Comparison of ENCODE assay signal across 8 mouse cellular contexts in genomic region chr19:10949112-10949511, GRCm38 (mm10). TPM values are rescaled to one million over a fixed set of nuclear protein-coding genes. Genes with fewer than 3 reads are reported as not detected.
A peak's percentile ranks its signal among the peaks of the same experiment; 100 is the strongest.
DNase-seq lines count a peak whose midpoint lies in the region; ATAC-seq and TF ChIP-seq lines count a peak whose summit lies in the region.

TSS of gene Ccdc86 (minus strand) at chr19:10949266.

- ATAC-seq in activated CD4-positive, CD25-positive, alpha-beta regulatory T cell, adult 4 months = peak; percentile 96

- H3K27me3 ChIP-seq in megakaryocyte, embryonic 14.5 days (replicated peaks) = peaks cover 20% of the 10 kb centered on the region

- TF ChIP-seq CTCF in cortical plate, adult 2 months (IDR thresholded peaks at IDR 0.05; ENCODE audit: extremely low read depth, insufficient read depth, low read length) = no peak

- H3K9me3 ChIP-seq in megakaryocyte, embryonic 14.5 days = no peaks in the 10 kb centered on the region

- H3K4me3 ChIP-seq in cortical plate, adult 2 months (ENCODE audit: insufficient read depth, low read length) = peak within 1 kb of the TSS; percentile 40
- peak within 1 kb of the TSS; percentile 95 for H3K4me3 ChIP-seq in megakaryocyte, embryonic 14.5 days (replicated peaks)

- peak; percentile 74; the same call in 1 of the 2 replicates for TF ChIP-seq POLR2A in cortical plate, adult 2 months (IDR thresholded peaks at IDR 0.05; ENCODE audit: extremely low read depth, insufficient read depth, low read length)

- peak; percentile 88 to 93 for DNase-seq in gastrocnemius, adult 8-10 months (ENCODE audit: low spot score in 2 of 2)
- peak; percentile 97 for DNase-seq in hindlimb bud, embryonic 11.5 days (ENCODE audit: extremely low spot score, low read depth, low spot score)
- peak; percentile 89 to 95 for DNase-seq in left cerebral cortex, adult 8-10 months (ENCODE audit: low spot score in 2 of 2)
- peak; percentile 98 for DNase-seq in right cerebral cortex, postnatal 10 days (ENCODE audit: low spot score in 2 of 2)
- DNase-seq in urinary bladder, postnatal 25 days (ENCODE audit: low spot score) = peak; percentile 91

- H3K4me1 ChIP-seq in cortical plate, adult 2 months (ENCODE audit: control insufficient read depth, insufficient read depth, low read length) = peaks cover 16% of the 10 kb centered on the region; the same call in 1 of the 2 replicates
- peaks cover 52% of the 10 kb centered on the region for H3K4me1 ChIP-seq in megakaryocyte, embryonic 14.5 days

- H3K36me3 ChIP-seq in megakaryocyte, embryonic 14.5 days (replicated peaks; ENCODE audit: low read length) = peaks cover 22% of the 10 kb centered on the region

- H3K27ac ChIP-seq in cortical plate, adult 2 months (ENCODE audit: insufficient read depth, low read length) = no peak within 1 kb of the TSS

RNA-seq across cellular contexts. Expression of gene Ccdc86, which starts in this region (rescaled TPM):
- polyA plus RNA-seq in activated CD4-positive, CD25-positive, alpha-beta regulatory T cell, adult 4 months (2017; shearing (Covaris generic)) = 10 to 100 TPM in 1 of 2 experiments, 1 to 10 TPM in 1; 7.9 to 11.1 TPM
- polyA plus RNA-seq in cortical plate, adult 2 months (2012; rRNA removed) = 5.0 and 5.5 TPM in 2 replicates
- 10 to 100 TPM; 13.4 to 14.5 (median 13.9) TPM for total RNA-seq in gastrocnemius, adult 8-10 months (2022)
- total RNA-seq in left cerebral cortex, adult 8-10 months (2022) = 1 to 10 TPM; 7.2 to 8.2 (median 7.7) TPM
- polyA plus RNA-seq in megakaryocyte, embryonic 14.5 days (2012; ENCODE audit: insufficient read depth, low replicate concordance) = 25.4 and 33.6 TPM in 2 replicates
